Mouse (Mus musculus) lung, adult 2 months (tissue): ENCODE data around the gene Nlrp4f.

Source experiments
- CTCF ChIP-seq: fragments of 200-500 bp; IDR thresholded peaks from 2 replicates; pipeline ENCODE4 v1.5.1; 2011; ENCODE audit warnings: mild to moderate bottlenecking, low read length, control low read depth; ENCODE audit not compliant: insufficient read depth
- POLR2A ChIP-seq: fragments of 200-500 bp; IDR thresholded peaks from 2 replicates; pipeline ENCODE4 v1.6.1; 2011; ENCODE audit warnings: low read depth, mild to moderate bottlenecking, control low read depth, low read length, borderline replicate concordance; ENCODE audit errors: extremely low read depth

DNA sequence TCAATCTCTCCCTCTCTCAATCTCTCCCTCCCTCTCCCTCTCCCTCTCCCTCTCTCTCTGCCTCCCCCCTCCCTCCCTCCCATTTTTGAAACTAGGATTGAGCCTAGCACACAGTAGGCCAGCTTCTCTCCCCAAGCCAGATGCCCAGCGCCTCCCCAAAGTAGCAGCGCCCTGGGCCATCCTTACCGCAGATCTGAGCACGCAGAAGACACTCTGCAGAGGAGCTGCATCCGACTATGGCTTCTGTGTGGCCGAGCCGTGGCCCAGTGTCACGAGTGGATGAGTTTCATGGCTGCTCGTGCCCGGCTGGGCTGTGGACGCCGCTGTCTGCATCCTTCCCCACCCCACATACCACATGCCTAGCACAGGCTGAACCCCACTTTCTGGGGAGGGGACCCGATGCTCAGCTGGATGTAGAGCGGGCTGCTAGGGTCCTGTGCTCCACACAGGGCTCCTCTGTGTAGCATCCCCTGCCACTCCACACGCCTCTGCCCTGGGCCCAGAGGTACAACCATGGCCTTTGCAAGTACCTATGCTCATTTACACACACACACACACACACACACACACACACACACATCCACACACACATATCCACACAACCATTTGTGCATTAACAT lies 29.2 kb downstream of the Nlrp4f start:
- TF ChIP-seq CTCF, result no peak
- no peak for TF ChIP-seq POLR2A
